Mouse (Mus musculus): ENCODE data around the gene Stk11. TPM values are rescaled to one million over a fixed set of nuclear protein-coding genes. Genes with fewer than 3 reads are reported as not detected.

The Stk11 gene
- total RNA-seq, 1 experiment = 124 TPM

- H3K4me3 ChIP-seq (ENCODE audit: insufficient read depth in 1 of 2, low read depth in 1 of 2, low read length in 2 of 2, poor library complexity in 1 of 2, severe bottlenecking in 1 of 2) = no peak overlapping the region
- no peak overlapping the region for H3K27ac ChIP-seq (ENCODE audit: insufficient read depth, low read depth, low read length, poor library complexity, severe bottlenecking)
- in situ Hi-C loops (cut with MboI; ENCODE audit: low sequenced_read_pairs in 2 of 2, unreplicated experiment in 2 of 2) = loop anchor here in 1 of 2 experiments (25.0 kb wide), 1 partner anchor 133 kb away; the partner anchor contains the start of genes Abca7, Cnn2 and Tmem259
- TF ChIP-seq HCFC1 (IDR thresholded peaks at IDR 0.05; ENCODE audit: borderline replicate concordance, insufficient read depth, low read length) (no peak), MAFK (IDR thresholded peaks at IDR 0.05; ENCODE audit: insufficient read depth, low read depth, low read length) (no peak), ZC3H11A (IDR thresholded peaks at IDR 0.05; ENCODE audit: borderline replicate concordance, low read depth, low read length) (no peak), ZNF384 (IDR thresholded peaks at IDR 0.05; ENCODE audit: low read depth, low read length) (no peak), CHD2 (IDR thresholded peaks at IDR 0.05; ENCODE audit: low read depth, low read length) (no peak)
- H3K9me3 ChIP-seq (ENCODE audit: control insufficient read depth, insufficient read depth, low read depth, low read length) = no peaks in the 10 kb centered on the region
- H3K9ac ChIP-seq (ENCODE audit: insufficient read depth, low read depth, low read length, poor library complexity, severe bottlenecking) = no peak overlapping the region
- H3K36me3 ChIP-seq (ENCODE audit: control insufficient read depth, insufficient read depth, low read length, poor library complexity, severe bottlenecking) = peaks cover 55% of the 10 kb centered on the region
- DNase-seq (ENCODE audit: low read depth, low spot score) = no peak
- H3K4me1 ChIP-seq (ENCODE audit: control insufficient read depth in 2 of 2, insufficient read depth in 2 of 2, low read length in 2 of 2, poor library complexity in 1 of 2) = peaks cover 2 to 12% of the 10 kb centered on the region in 2 experiments; a peak in 1 of 4 replicates
These were observed 4.5 kb downstream of the Stk11 start for GRCm38 (mm10) chr10:80120146-80120545.

- Histone ChIP-seq H3K4me3 (ENCODE audit: insufficient read depth in 1 of 2, low read depth in 1 of 2, low read length in 2 of 2, poor library complexity in 1 of 2, severe bottlenecking in 1 of 2) (no peak overlapping the region), H3K27ac (ENCODE audit: insufficient read depth, low read depth, low read length, poor library complexity, severe bottlenecking) (no peak overlapping the region), H3K4me1 (ENCODE audit: control insufficient read depth in 2 of 2, insufficient read depth in 2 of 2, low read length in 2 of 2, poor library complexity in 1 of 2) (peaks cover 2 to 12% of the 10 kb centered on the region in 2 experiments; a peak in 1 of 4 replicates), H3K36me3 (ENCODE audit: control insufficient read depth, insufficient read depth, low read length, poor library complexity, severe bottlenecking) (peaks cover 70% of the 10 kb centered on the region), H3K9me3 (ENCODE audit: control insufficient read depth, insufficient read depth, low read depth, low read length) (no peaks in the 10 kb centered on the region), H3K9ac (ENCODE audit: insufficient read depth, low read depth, low read length, poor library complexity, severe bottlenecking) (no peak overlapping the region)
- no peak for DNase-seq (ENCODE audit: low read depth, low spot score)
- no peak for TF ChIP-seq ZC3H11A (IDR thresholded peaks at IDR 0.05; ENCODE audit: borderline replicate concordance, low read depth, low read length)
- in situ Hi-C loops (cut with MboI; ENCODE audit: low sequenced_read_pairs in 2 of 2, unreplicated experiment in 2 of 2) = loop anchor here in 1 of 2 experiments (25.0 kb wide), 1 partner anchor 134 kb away; the partner anchor contains the start of genes Abca7, Cnn2 and Tmem259
These were observed 6.0 kb downstream of the Stk11 start for GRCm38 (mm10) chr10:80121639-80122038.

- no peak overlapping the region for H3K9ac ChIP-seq (ENCODE audit: insufficient read depth, low read depth, low read length, poor library complexity, severe bottlenecking)
- no peak for DNase-seq (ENCODE audit: low read depth, low spot score)
- no peak overlapping the region for H3K4me3 ChIP-seq (ENCODE audit: insufficient read depth in 1 of 2, low read depth in 1 of 2, low read length in 2 of 2, poor library complexity in 1 of 2, severe bottlenecking in 1 of 2)
- in situ Hi-C loops (cut with MboI; ENCODE audit: low sequenced_read_pairs in 2 of 2, unreplicated experiment in 2 of 2) = loop anchor here in 1 of 2 experiments (25.0 kb wide), 1 partner anchor 137 kb away; the partner anchor contains the start of genes Abca7, Cnn2 and Tmem259
- peaks cover 78% of the 10 kb centered on the region for H3K36me3 ChIP-seq (ENCODE audit: control insufficient read depth, insufficient read depth, low read length, poor library complexity, severe bottlenecking)
- peaks cover 0 to 2% of the 10 kb centered on the region in 2 experiments; a peak in 1 of 4 replicates for H3K4me1 ChIP-seq (ENCODE audit: control insufficient read depth in 2 of 2, insufficient read depth in 2 of 2, low read length in 2 of 2, poor library complexity in 1 of 2)
- H3K9me3 ChIP-seq (ENCODE audit: control insufficient read depth, insufficient read depth, low read depth, low read length) = no peaks in the 10 kb centered on the region
- no peak for TF ChIP-seq ZNF384 (IDR thresholded peaks at IDR 0.05; ENCODE audit: low read depth, low read length)
- no peak for TF ChIP-seq CHD2 (IDR thresholded peaks at IDR 0.05; ENCODE audit: low read depth, low read length)
- no peak for TF ChIP-seq ZC3H11A (IDR thresholded peaks at IDR 0.05; ENCODE audit: borderline replicate concordance, low read depth, low read length)
- TF ChIP-seq HCFC1 (IDR thresholded peaks at IDR 0.05; ENCODE audit: borderline replicate concordance, insufficient read depth, low read length) = no peak
- no peak for TF ChIP-seq MAFK (IDR thresholded peaks at IDR 0.05; ENCODE audit: insufficient read depth, low read depth, low read length)
- no peak overlapping the region for H3K27ac ChIP-seq (ENCODE audit: insufficient read depth, low read depth, low read length, poor library complexity, severe bottlenecking)
These were observed 8.4 kb downstream of the Stk11 start for GRCm38 (mm10) chr10:80123932-80124562.

- no peaks in the 10 kb centered on the region for H3K9me3 ChIP-seq (ENCODE audit: control insufficient read depth, insufficient read depth, low read depth, low read length)
- no peak overlapping the region for H3K27ac ChIP-seq (ENCODE audit: insufficient read depth, low read depth, low read length, poor library complexity, severe bottlenecking)
- in situ Hi-C loops (cut with MboI; ENCODE audit: low sequenced_read_pairs in 2 of 2, unreplicated experiment in 2 of 2) = no loop called here
- no peak overlapping the region for H3K9ac ChIP-seq (ENCODE audit: insufficient read depth, low read depth, low read length, poor library complexity, severe bottlenecking)
- DNase-seq (ENCODE audit: low read depth, low spot score) = no peak
- H3K4me1 ChIP-seq (ENCODE audit: control insufficient read depth in 2 of 2, insufficient read depth in 2 of 2, low read length in 2 of 2, poor library complexity in 1 of 2) = peaks cover 0 to 13% of the 10 kb centered on the region in 2 experiments; a peak in 1 of 4 replicates
- peaks cover 83% of the 10 kb centered on the region for H3K36me3 ChIP-seq (ENCODE audit: control insufficient read depth, insufficient read depth, low read length, poor library complexity, severe bottlenecking)
- no peak overlapping the region for H3K4me3 ChIP-seq (ENCODE audit: insufficient read depth in 1 of 2, low read depth in 1 of 2, low read length in 2 of 2, poor library complexity in 1 of 2, severe bottlenecking in 1 of 2)
- TF ChIP-seq CHD2 (IDR thresholded peaks at IDR 0.05; ENCODE audit: low read depth, low read length) (no peak), MAFK (IDR thresholded peaks at IDR 0.05; ENCODE audit: insufficient read depth, low read depth, low read length) (no peak), ZC3H11A (IDR thresholded peaks at IDR 0.05; ENCODE audit: borderline replicate concordance, low read depth, low read length) (no peak)
These were observed 12.3 kb downstream of the Stk11 start for GRCm38 (mm10) chr10:80127920-80128319.
